Mouse (Mus musculus): ENCODE measurements around the gene Cfap77. TPM values are rescaled to one million over a fixed set of nuclear protein-coding genes. Genes with fewer than 3 reads are reported as not detected.
"Not testable (repeated sequence)": the region's sequence is repeated elsewhere in the genome, so short reads cannot be mapped to it uniquely, and the experiment has no call there.

The Cfap77 gene
- polyA plus RNA-seq (2014; fragmentation: Nextera tagmentation; extraction: Ambion mirVana): 1.1 and 1.3 TPM in 2 replicates

DNA sequence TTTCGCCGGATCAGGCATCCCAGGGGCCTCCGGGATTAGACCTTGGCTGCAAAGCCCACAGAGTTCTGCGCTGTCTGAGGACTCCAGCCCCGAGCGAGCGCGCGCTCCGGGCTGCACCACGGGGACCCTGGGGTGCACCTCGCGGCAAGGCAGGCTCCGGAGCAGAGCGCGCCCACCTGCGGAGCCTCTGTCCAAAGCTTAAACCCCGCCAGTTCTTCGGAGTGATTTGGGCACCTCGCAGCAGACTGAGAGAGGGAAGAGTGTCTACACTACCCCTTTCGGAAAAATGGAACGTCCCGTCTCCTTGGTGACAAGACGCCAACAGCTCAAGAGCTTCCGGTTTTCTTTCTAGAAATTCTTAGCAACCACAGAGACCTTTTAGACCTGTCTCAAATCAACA, at the start of gene Cfap77:
TSS of gene Cfap77 (minus strand) at position 76 of the 400 bp plus-strand sequence.
- peaks cover 17% of the 10 kb centered on the region for H3K4me1 ChIP-seq (ENCODE audit: control insufficient read depth, insufficient read depth, low read length)
- H3K27me3 ChIP-seq (ENCODE audit: control insufficient read depth, insufficient read depth, low read length): peaks cover 18% of the 10 kb centered on the region
- WGBS: under 1% methylated on average over 25 of the region's 25 CpGs
- H3K9me3 ChIP-seq (ENCODE audit: control insufficient read depth, low read length): no peaks in the 10 kb centered on the region
- H3K27ac ChIP-seq (replicated peaks; ENCODE audit: low read depth, low read length): no peak within 1 kb of the TSS
- DNase-seq (peak; percentile 88), ATAC-seq (ENCODE audit: low FRiP score, low TSS enrichment) (no peak)
- H3K36me3 ChIP-seq (ENCODE audit: control insufficient read depth, insufficient read depth, low read length): no peaks in the 10 kb centered on the region
- peak within 1 kb of the TSS; percentile 78 for H3K4me2 ChIP-seq (ENCODE audit: low read length)
- H3K9ac ChIP-seq (replicated peaks; ENCODE audit: low read length): peak within 1 kb of the TSS; percentile 56
- H3K4me3 ChIP-seq (replicated peaks; ENCODE audit: low read depth, low read length): peak within 1 kb of the TSS; percentile 47

DNA sequence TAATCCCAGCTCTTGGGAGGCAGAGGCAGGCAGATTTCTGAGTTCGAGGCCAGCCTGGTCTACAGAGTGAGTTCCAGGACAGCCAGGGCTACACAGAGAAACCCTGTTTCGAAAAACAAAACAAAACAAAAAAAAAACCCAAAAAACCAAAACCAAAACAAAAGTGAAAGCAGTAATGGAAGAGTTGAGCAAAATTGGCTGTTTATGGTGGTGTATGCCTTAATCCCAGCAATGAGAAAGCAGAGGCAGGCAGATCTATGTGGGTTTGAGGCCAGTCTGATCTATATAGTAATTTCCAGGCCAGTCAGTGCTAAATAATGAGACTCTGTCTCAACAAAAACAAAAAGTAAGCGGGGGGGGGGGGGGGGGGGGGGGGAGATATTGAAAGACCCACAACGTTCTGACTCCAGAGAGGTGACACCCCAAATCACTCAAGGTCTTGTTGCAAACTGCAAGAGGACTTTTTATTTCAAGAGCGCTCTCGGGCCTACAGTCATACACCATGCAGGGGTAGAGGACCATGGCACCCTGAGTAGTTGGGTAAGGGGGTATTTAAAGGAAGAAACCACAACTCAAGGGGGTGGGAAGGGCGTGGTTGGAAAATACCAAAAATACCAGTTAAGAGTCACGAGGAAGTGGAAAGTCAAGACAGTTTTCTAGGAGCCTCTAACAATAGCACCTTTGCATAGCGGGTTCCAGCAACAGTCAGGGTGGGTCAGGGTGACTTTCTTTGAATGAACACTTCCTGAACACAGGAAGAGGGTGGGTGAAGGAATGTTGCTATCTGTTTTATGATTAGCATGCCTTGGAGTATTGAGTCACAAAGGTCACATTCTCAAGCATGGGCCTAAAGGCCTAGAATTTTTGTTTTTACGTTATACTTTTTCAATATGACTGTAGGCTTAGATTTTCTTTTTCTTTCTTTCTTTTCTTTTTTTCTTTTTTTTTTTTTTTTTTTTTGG, 47.8 kb upstream of the Cfap77 start:
- ATAC-seq (ENCODE audit: low FRiP score, low TSS enrichment); DNase-seq; H3K9me3 ChIP-seq (ENCODE audit: control insufficient read depth, low read length); H3K27me3 ChIP-seq (ENCODE audit: control insufficient read depth, insufficient read depth, low read length); H3K4me1 ChIP-seq (ENCODE audit: control insufficient read depth, insufficient read depth, low read length); H3K9ac ChIP-seq (replicated peaks; ENCODE audit: low read length); H3K36me3 ChIP-seq (ENCODE audit: control insufficient read depth, insufficient read depth, low read length); H3K4me3 ChIP-seq (replicated peaks; ENCODE audit: low read depth, low read length); H3K4me2 ChIP-seq (ENCODE audit: low read length); H3K27ac ChIP-seq (replicated peaks; ENCODE audit: low read depth, low read length): not testable (repeated sequence)
- 88% methylated on average over 9 of the region's 10 CpGs for WGBS

DNA sequence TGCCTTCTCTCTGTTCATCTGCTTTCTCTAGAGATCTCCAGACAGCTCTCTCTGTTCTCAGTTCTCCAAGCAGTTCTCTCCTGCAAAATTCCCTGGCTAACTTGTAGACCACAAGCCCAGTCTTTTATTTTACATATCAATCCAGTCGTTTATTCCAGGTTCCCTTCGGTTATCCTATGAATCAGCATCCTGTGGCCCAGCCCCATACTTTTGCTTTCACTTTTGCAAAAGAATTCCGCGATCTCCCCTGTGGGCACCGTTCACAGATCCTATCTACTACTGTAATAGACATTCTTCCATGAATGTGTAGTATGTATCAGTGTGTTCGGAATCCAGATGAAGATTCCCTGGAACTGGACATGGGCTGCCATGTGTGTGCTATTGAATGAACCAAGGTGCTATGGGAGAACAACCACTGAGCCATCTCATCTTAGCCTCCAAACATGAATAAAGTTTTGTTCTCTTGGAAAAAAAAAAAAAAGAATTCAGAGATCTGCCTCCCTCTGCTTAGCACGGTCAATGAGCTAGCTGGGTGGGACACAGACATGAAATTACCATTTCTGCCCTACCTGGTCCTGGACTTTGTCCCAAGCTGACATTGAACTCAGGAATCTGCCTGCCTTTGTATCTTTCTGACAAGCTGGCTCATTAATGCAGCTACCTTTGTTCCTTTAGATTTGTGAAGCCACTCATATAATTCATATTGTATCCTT, 46.1 kb upstream of the Cfap77 start:
- 81% methylated on average over 7 of the region's 7 CpGs for WGBS
- no peak for DNase-seq

DNA sequence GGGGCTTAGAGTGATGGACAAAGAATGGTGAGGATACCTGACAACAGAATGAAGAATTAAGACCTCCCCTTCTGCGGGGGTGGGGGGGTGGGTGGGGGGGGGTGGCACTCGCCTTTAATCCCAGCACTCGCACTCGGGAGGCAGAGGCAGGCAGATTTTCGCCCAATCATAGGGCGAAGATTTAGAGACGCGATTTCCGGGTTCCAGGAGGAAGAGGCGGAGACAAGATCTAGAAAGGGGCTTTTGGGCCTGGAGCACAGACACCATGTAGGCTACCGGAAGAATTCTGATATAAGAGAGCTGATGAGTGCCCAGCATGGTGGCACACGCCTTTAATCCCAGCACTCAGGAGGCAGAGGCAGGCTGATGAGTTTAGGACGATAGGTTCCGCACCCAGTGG, 44.8 kb upstream of the Cfap77 start:
- DNase-seq: no peak
- H3K27me3 ChIP-seq (ENCODE audit: control insufficient read depth, insufficient read depth, low read length): no peaks in the 10 kb centered on the region
- 90% methylated on average over 14 of the region's 14 CpGs for WGBS
- no peak overlapping the region for H3K4me3 ChIP-seq (replicated peaks; ENCODE audit: low read depth, low read length)
- no peak overlapping the region for H3K9ac ChIP-seq (replicated peaks; ENCODE audit: low read length)
- H3K9me3 ChIP-seq (ENCODE audit: control insufficient read depth, low read length): no peaks in the 10 kb centered on the region
- H3K4me1 ChIP-seq (ENCODE audit: control insufficient read depth, insufficient read depth, low read length): no peaks in the 10 kb centered on the region
- no peak overlapping the region for H3K4me2 ChIP-seq (ENCODE audit: low read length)
- ATAC-seq (ENCODE audit: low FRiP score, low TSS enrichment): no peak
- H3K27ac ChIP-seq (replicated peaks; ENCODE audit: low read depth, low read length): no peak overlapping the region
- no peaks in the 10 kb centered on the region for H3K36me3 ChIP-seq (ENCODE audit: control insufficient read depth, insufficient read depth, low read length)

More for the DNA sequence above, 46.1 kb upstream of the Cfap77 start:
- H3K9ac ChIP-seq (replicated peaks; ENCODE audit: low read length): no peak overlapping the region
- H3K4me2 ChIP-seq (ENCODE audit: low read length): no peak overlapping the region
- no peaks in the 10 kb centered on the region for H3K9me3 ChIP-seq (ENCODE audit: control insufficient read depth, low read length)
- H3K27ac ChIP-seq (replicated peaks; ENCODE audit: low read depth, low read length): no peak overlapping the region
- H3K4me3 ChIP-seq (replicated peaks; ENCODE audit: low read depth, low read length): no peak overlapping the region
- no peaks in the 10 kb centered on the region for H3K36me3 ChIP-seq (ENCODE audit: control insufficient read depth, insufficient read depth, low read length)
- H3K4me1 ChIP-seq (ENCODE audit: control insufficient read depth, insufficient read depth, low read length): no peaks in the 10 kb centered on the region
- H3K27me3 ChIP-seq (ENCODE audit: control insufficient read depth, insufficient read depth, low read length): no peaks in the 10 kb centered on the region
- ATAC-seq (ENCODE audit: low FRiP score, low TSS enrichment): no peak

DNA sequence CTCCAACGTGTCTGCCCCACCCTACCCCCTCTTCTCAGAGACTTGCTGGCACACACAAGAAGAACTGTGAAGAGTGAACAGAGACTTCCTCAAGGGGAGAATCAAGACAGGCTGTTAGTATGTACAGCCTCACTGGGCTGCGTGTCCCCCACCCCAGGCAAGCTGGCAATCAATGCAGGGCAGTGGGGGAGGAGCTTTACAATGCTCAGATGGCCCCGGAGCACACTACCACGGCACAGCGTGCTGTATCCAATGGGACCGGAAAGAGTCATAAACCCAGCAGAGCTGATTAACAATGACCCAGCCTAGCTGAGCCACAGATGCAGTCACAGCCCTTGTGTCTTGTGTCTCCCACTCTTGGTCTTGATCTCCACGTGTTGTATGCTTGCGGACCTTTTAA, 43.9 kb upstream of the Cfap77 start:
- Histone ChIP-seq H3K9ac (replicated peaks; ENCODE audit: low read length) (no peak overlapping the region), H3K4me1 (ENCODE audit: control insufficient read depth, insufficient read depth, low read length) (no peaks in the 10 kb centered on the region), H3K9me3 (ENCODE audit: control insufficient read depth, low read length) (no peaks in the 10 kb centered on the region), H3K4me3 (replicated peaks; ENCODE audit: low read depth, low read length) (no peak overlapping the region), H3K27ac (replicated peaks; ENCODE audit: low read depth, low read length) (no peak overlapping the region), H3K4me2 (ENCODE audit: low read length) (no peak overlapping the region), H3K27me3 (ENCODE audit: control insufficient read depth, insufficient read depth, low read length) (no peaks in the 10 kb centered on the region), H3K36me3 (ENCODE audit: control insufficient read depth, insufficient read depth, low read length) (no peaks in the 10 kb centered on the region)
- DNase-seq (no peak), ATAC-seq (ENCODE audit: low FRiP score, low TSS enrichment) (no peak)
- 81% methylated on average over 8 of the region's 8 CpGs for WGBS

DNA sequence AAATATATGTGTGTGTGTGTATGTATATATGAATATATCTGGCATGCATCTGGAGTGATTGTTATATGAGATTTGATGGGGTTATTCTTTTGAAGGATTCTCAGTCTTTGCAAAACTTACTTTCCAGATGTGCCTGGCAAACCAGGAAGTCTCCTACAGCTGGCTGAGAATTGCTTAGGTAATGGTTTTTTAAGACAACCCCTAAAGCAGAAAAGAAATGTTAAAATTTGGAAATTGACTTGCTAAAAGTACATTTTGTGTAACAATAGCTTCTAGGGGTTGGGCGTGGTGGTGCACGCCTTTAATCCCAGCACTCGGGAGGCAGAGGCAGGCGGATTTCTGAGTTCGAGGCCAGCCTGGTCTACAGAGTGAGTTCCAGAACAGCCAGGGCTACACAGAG, 43.1 kb upstream of the Cfap77 start:
- H3K27me3 ChIP-seq (ENCODE audit: control insufficient read depth, insufficient read depth, low read length); H3K4me1 ChIP-seq (ENCODE audit: control insufficient read depth, insufficient read depth, low read length); H3K9ac ChIP-seq (replicated peaks; ENCODE audit: low read length); H3K27ac ChIP-seq (replicated peaks; ENCODE audit: low read depth, low read length); H3K9me3 ChIP-seq (ENCODE audit: control insufficient read depth, low read length); ATAC-seq (ENCODE audit: low FRiP score, low TSS enrichment); H3K4me2 ChIP-seq (ENCODE audit: low read length); DNase-seq; H3K4me3 ChIP-seq (replicated peaks; ENCODE audit: low read depth, low read length); H3K36me3 ChIP-seq (ENCODE audit: control insufficient read depth, insufficient read depth, low read length): not testable (repeated sequence)
- 90% methylated on average over 5 of the region's 5 CpGs for WGBS

DNA sequence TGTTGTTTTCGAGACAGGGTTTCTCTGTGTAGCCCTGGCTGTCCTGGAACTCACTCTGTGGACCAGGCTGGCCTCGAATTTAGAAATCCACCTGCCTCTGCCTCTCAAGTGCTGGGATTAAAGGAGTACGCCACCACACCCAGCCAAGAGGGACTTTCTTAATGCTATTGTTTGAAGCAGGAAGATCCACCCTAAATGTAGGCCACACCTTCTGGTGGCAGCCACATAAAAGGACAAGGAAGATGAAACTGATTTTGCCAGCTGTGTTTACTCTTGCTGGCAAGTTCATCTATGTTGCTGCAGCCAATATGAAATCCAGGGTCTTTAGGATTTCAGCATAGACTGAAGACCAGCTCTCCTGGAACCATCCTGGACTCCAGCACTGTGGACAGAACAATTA, 42.6 kb upstream of the Cfap77 start:
- DNase-seq (no peak), ATAC-seq (ENCODE audit: low FRiP score, low TSS enrichment) (no peak)
- no peaks in the 10 kb centered on the region for H3K4me1 ChIP-seq (ENCODE audit: control insufficient read depth, insufficient read depth, low read length)
- no peaks in the 10 kb centered on the region for H3K27me3 ChIP-seq (ENCODE audit: control insufficient read depth, insufficient read depth, low read length)
- WGBS: 89% methylated on average over 3 of the region's 3 CpGs
- H3K4me3 ChIP-seq (replicated peaks; ENCODE audit: low read depth, low read length): no peak overlapping the region
- no peak overlapping the region for H3K27ac ChIP-seq (replicated peaks; ENCODE audit: low read depth, low read length)
- H3K9ac ChIP-seq (replicated peaks; ENCODE audit: low read length): no peak overlapping the region
- H3K4me2 ChIP-seq (ENCODE audit: low read length): no peak overlapping the region
- no peaks in the 10 kb centered on the region for H3K36me3 ChIP-seq (ENCODE audit: control insufficient read depth, insufficient read depth, low read length)
- no peaks in the 10 kb centered on the region for H3K9me3 ChIP-seq (ENCODE audit: control insufficient read depth, low read length)

DNA sequence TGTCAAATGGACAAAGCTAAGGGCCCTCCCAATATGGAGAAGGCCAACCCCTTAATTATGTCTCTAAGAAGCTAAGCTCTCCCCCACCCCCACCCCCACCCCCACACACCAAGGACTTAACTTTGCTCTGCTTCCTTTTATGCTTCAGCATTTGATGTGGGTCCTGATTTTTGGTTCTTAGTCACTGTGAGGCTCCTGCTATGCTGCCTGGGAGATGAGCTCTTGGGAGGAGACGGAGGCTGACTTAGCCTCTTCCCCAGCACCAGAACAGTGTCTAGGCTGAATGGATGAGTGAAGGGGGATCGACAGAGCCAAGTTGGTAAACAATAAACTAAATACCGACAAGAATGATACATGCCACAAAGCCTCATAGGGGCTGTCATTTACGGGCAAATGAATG, 41.9 kb upstream of the Cfap77 start:
- WGBS: 44% methylated on average over 4 of the region's 4 CpGs
- no peak for ATAC-seq (ENCODE audit: low FRiP score, low TSS enrichment)
- H3K9me3 ChIP-seq (ENCODE audit: control insufficient read depth, low read length): no peaks in the 10 kb centered on the region

More for the DNA sequence above, 41.9 kb upstream of the Cfap77 start:
- DNase-seq: no peak
- Histone ChIP-seq H3K4me3 (replicated peaks; ENCODE audit: low read depth, low read length) (no peak overlapping the region), H3K27ac (replicated peaks; ENCODE audit: low read depth, low read length) (no peak overlapping the region), H3K9ac (replicated peaks; ENCODE audit: low read length) (no peak overlapping the region), H3K27me3 (ENCODE audit: control insufficient read depth, insufficient read depth, low read length) (no peaks in the 10 kb centered on the region), H3K4me2 (ENCODE audit: low read length) (no peak overlapping the region), H3K4me1 (ENCODE audit: control insufficient read depth, insufficient read depth, low read length) (no peaks in the 10 kb centered on the region), H3K36me3 (ENCODE audit: control insufficient read depth, insufficient read depth, low read length) (no peaks in the 10 kb centered on the region)

All from midbrain, embryonic 14.5 days (tissue).